Mouse (Mus musculus) CH12.LX (cell line): ENCODE results near the gene Cachd1. TPM values are rescaled to one million over a fixed set of nuclear protein-coding genes. Genes with fewer than 3 reads are reported as not detected.

Experiments
- DNase-seq: peaks from one replicate; pipeline ENCODE4 v3.0.0-alpha.2; 2013; ENCODE audit errors: extremely low read depth
- H3K27ac ChIP-seq: 2 replicates; pipeline ENCODE4 v1.5.1; 2012; ENCODE audit warnings: low read depth, mild to moderate bottlenecking, control low read depth, moderate library complexity; ENCODE audit not compliant: insufficient read depth
- H3K27me3 ChIP-seq: replicated peaks from 2 replicates; pipeline ENCODE3; 2012; ENCODE audit warnings: inconsistent platforms
- H3K36me3 ChIP-seq, 2 experiments: replicated peaks in 1 of 2; 2 replicates each; pipeline versions ENCODE3 to v1.6.1; 2012; ENCODE audit warnings: inconsistent platforms in 1 of 2, low read length in 1 of 2, mild to moderate bottlenecking in 1 of 2, mixed read lengths in 1 of 2, moderate library complexity in 1 of 2; ENCODE audit not compliant: control insufficient read depth in 1 of 2, insufficient read depth in 1 of 2
- H3K4me1 ChIP-seq, 2 experiments: 2 replicates each; pipeline ENCODE4 v1.6.1; 2012; ENCODE audit warnings: inconsistent platforms in 1 of 2, moderate library complexity in 1 of 2; ENCODE audit not compliant: insufficient read depth in 2 of 2, control insufficient read depth in 1 of 2
- H3K4me2 ChIP-seq: 2 replicates; pipeline ENCODE4 v1.6.1; 2012; ENCODE audit warnings: low read depth, mild to moderate bottlenecking, control low read depth; ENCODE audit not compliant: poor library complexity, insufficient read depth, severe bottlenecking
- H3K4me3 ChIP-seq, 3 experiments: fragments of 150-350 bp in 1 of 3; sonication (generic) in 1 of 3; replicated peaks in 1 of 3; 2 replicates each; pipeline versions ENCODE3 to v1.5.1; 2011 to 2012; ENCODE audit warnings: low read depth in 2 of 3, low read length in 2 of 3, mild to moderate bottlenecking in 2 of 3, moderate library complexity in 2 of 3, control low read depth in 1 of 3, improper control_type of control experiment in 1 of 3, inconsistent platforms in 1 of 3, mixed read lengths in 1 of 3; ENCODE audit not compliant: poor library complexity in 1 of 3
- H3K79me2 ChIP-seq: replicated peaks from 2 replicates; pipeline ENCODE4 v1.6.1; 2012; ENCODE audit warnings: mild to moderate bottlenecking, moderate library complexity; ENCODE audit not compliant: control insufficient read depth, poor library complexity, insufficient read depth, severe bottlenecking; ENCODE audit errors: extremely low read depth
- H3K9ac ChIP-seq: 2 replicates; pipeline ENCODE4 v1.6.1; 2012; ENCODE audit warnings: low read depth, mild to moderate bottlenecking, control low read depth, moderate library complexity; ENCODE audit not compliant: insufficient read depth
- H3K9me3 ChIP-seq: replicated peaks from 2 replicates; pipeline ENCODE3; 2012; ENCODE audit warnings: low read length, inconsistent platforms, mixed read lengths
- BHLHE40 ChIP-seq: IDR thresholded peaks from 2 replicates; pipeline ENCODE4 v1.6.1; 2011; ENCODE audit warnings: mild to moderate bottlenecking, low read depth, low read length, improper control_type of control experiment
- CHD2 ChIP-seq: IDR thresholded peaks from 2 replicates; pipeline ENCODE4 v1.6.1; 2011; ENCODE audit warnings: low read length, improper control_type of control experiment
- CTCF ChIP-seq, 2 experiments: IDR thresholded peaks in 1 of 2; conservative IDR thresholded peaks in 1 of 2; 2 replicates each; pipeline ENCODE4 v1.5.1; 2011 to 2012; ENCODE audit warnings: low read depth in 2 of 2, low read length in 2 of 2, improper control_type of control experiment in 1 of 2, inconsistent platforms in 1 of 2, mild to moderate bottlenecking in 1 of 2, moderate library complexity in 1 of 2
- E2F4 ChIP-seq: IDR thresholded peaks from 2 replicates; pipeline ENCODE4 v1.6.1; 2011; ENCODE audit warnings: low read depth, low read length, improper control_type of control experiment; ENCODE audit not compliant: insufficient replicate concordance
- ELF1 ChIP-seq: IDR thresholded peaks from 2 replicates; pipeline ENCODE4 v1.6.1; 2014; ENCODE audit warnings: low read depth, mild to moderate bottlenecking, inconsistent platforms, low read length, improper control_type of control experiment
- JUN ChIP-seq: IDR thresholded peaks from 2 replicates; pipeline ENCODE4 v1.6.1; 2011; ENCODE audit warnings: low read depth, mild to moderate bottlenecking, low read length, improper control_type of control experiment, moderate library complexity; ENCODE audit not compliant: insufficient read depth
- JUND ChIP-seq: conservative IDR thresholded peaks from 2 replicates; pipeline ENCODE4 v1.6.1; 2011; ENCODE audit warnings: low read depth, low read length, improper control_type of control experiment
- MAFK ChIP-seq: IDR thresholded peaks from 2 replicates; pipeline ENCODE4 v1.6.1; 2011; ENCODE audit warnings: low read length, improper control_type of control experiment; ENCODE audit not compliant: insufficient replicate concordance
- MAX ChIP-seq: IDR thresholded peaks from 2 replicates; pipeline ENCODE4 v1.6.1; 2011; ENCODE audit warnings: low read length, improper control_type of control experiment
- MXI1 ChIP-seq: IDR thresholded peaks from 2 replicates; pipeline ENCODE4 v1.6.1; 2011; ENCODE audit warnings: mild to moderate bottlenecking, low read depth, low read length, improper control_type of control experiment
- NRF1 ChIP-seq: IDR thresholded peaks from 2 replicates; pipeline ENCODE4 v1.6.1; 2014; ENCODE audit warnings: low read depth, mild to moderate bottlenecking, inconsistent platforms, low read length, improper control_type of control experiment, moderate library complexity
- PAX5 ChIP-seq: IDR thresholded peaks from 2 replicates; pipeline ENCODE4 v1.6.1; 2012; ENCODE audit warnings: low read length, inconsistent platforms, mixed read lengths
- POLR2A ChIP-seq: IDR thresholded peaks from 2 replicates; pipeline ENCODE4 v1.6.1; 2011; ENCODE audit warnings: low read depth, mild to moderate bottlenecking, improper control_type of control experiment, low read length
- RAD21 ChIP-seq: IDR thresholded peaks from 2 replicates; pipeline ENCODE4 v1.6.1; 2011; ENCODE audit warnings: low read depth, mild to moderate bottlenecking, low read length, improper control_type of control experiment, moderate library complexity
- SIN3A ChIP-seq: IDR thresholded peaks from 2 replicates; pipeline ENCODE4 v1.6.1; 2012; ENCODE audit warnings: low read length, improper control_type of control experiment, inconsistent platforms
- UBTF ChIP-seq: IDR thresholded peaks from 2 replicates; pipeline ENCODE4 v1.6.1; 2012; ENCODE audit warnings: low read depth, mild to moderate bottlenecking, inconsistent platforms, low read length, improper control_type of control experiment, moderate library complexity
- USF1 ChIP-seq: IDR thresholded peaks from 2 replicates; pipeline ENCODE4 v1.6.1; 2014; ENCODE audit warnings: low read depth, mild to moderate bottlenecking, inconsistent platforms, low read length, improper control_type of control experiment
- ZKSCAN1 ChIP-seq: IDR thresholded peaks from 2 replicates; pipeline ENCODE4 v1.6.1; 2012; ENCODE audit warnings: low read depth, inconsistent platforms, low read length, improper control_type of control experiment, borderline replicate concordance
- ZMIZ1 ChIP-seq: IDR thresholded peaks from 2 replicates; pipeline ENCODE4 v1.6.1; 2012; ENCODE audit warnings: low read depth, mild to moderate bottlenecking, inconsistent platforms, low read length, improper control_type of control experiment
- ZNF384 ChIP-seq: IDR thresholded peaks from 2 replicates; pipeline ENCODE4 v1.6.1; 2012; ENCODE audit warnings: low read depth, low read length, improper control_type of control experiment, inconsistent platforms
- dilution Hi-C: fragments of 300-500 bp; cut with MboI; formaldehyde crosslinking; loops from 2 replicates; pipeline ENCODE4 v1.14.3; 2020; ENCODE audit warnings: low sequenced_read_pairs; ENCODE audit not compliant: extremely low pct_unique_long_range_greater_than_20kb, extremely low pct_ligation_motif_present
- in situ Hi-C: fragments of 300-500 bp; cut with MboI; formaldehyde crosslinking; loops from 3 replicates; pipeline ENCODE4 v1.14.3; 2019; ENCODE audit warnings: low sequenced_read_pairs, low pct_ligation_motif_present, low pct_unique_long_range_greater_than_20kb, mixed read lengths
- polyA plus RNA-seq: library from polyadenylated mRNA; unstranded; fragments of >175 nt; gene quantifications from 2 replicates; pipeline ENCODE4 v1.2.1, GENCODE M21; 2012; ENCODE audit warnings: low read depth; ENCODE audit not compliant: insufficient read length
- total RNA-seq, 2 experiments: library from RNA; depleted of rRNA; stranded (reverse); fragments of 300-350 nt in 1 of 2; fragments of >200 nt in 1 of 2; gene quantifications; 2 replicates each; pipeline ENCODE4 v1.2.3; 2012 to 2014

Gene Cachd1
- total and polyA plus RNA-seq, 3 experiments = 0.13 to 0.24 (median 0.20) TPM

- Histone ChIP-seq H3K4me3 (no peak overlapping the region), H3K79me2 (no peaks in the 10 kb centered on the region), H3K9ac (no peak overlapping the region), H3K9me3 (no peaks in the 10 kb centered on the region), H3K27me3 (peaks cover 30% of the 10 kb centered on the region), H3K4me2 (no peak overlapping the region), H3K36me3 (no peaks in the 10 kb centered on the region), H3K4me1 (peaks cover 0 to 5% of the 10 kb centered on the region in 2 experiments; a peak in 2 of 4 replicates), H3K27ac (no peak overlapping the region)
- dilution Hi-C loops = no loop called here
- DNase-seq = no peak
- TF ChIP-seq E2F4 (no peak), ZKSCAN1 (no peak), CHD2 (no peak)
- in situ Hi-C loops = no loop called here
Observed at GRCm38 (mm10) chr4:100917511-100917910, 141.0 kb downstream of the Cachd1 start.

GRCm38 (mm10) chr4:100920413-100920812, 143.9 kb downstream of the Cachd1 start:
- in situ Hi-C loops = no loop called here
- no peak for DNase-seq
- dilution Hi-C loops = no loop called here
- Histone ChIP-seq H3K36me3 (no peaks in the 10 kb centered on the region), H3K9ac (no peak overlapping the region), H3K27me3 (peaks cover 32% of the 10 kb centered on the region), H3K4me2 (no peak overlapping the region)
- TF ChIP-seq ZKSCAN1 = no peak
- TF ChIP-seq, all 38 proteins: peak for 0
- H3K4me1 ChIP-seq = no peaks in the 10 kb centered on the region
- no peaks in the 10 kb centered on the region for H3K79me2 ChIP-seq
- no peaks in the 10 kb centered on the region for H3K9me3 ChIP-seq
- H3K27ac ChIP-seq = no peak overlapping the region
- no peak overlapping the region for H3K4me3 ChIP-seq

- H3K9me3 ChIP-seq = no peaks in the 10 kb centered on the region
- H3K36me3 ChIP-seq = no peaks in the 10 kb centered on the region
- H3K4me2 ChIP-seq = no peak overlapping the region
- dilution Hi-C loops = no loop called here
- H3K4me1 ChIP-seq = no peaks in the 10 kb centered on the region
- no peak for DNase-seq
- in situ Hi-C loops = no loop called here
- H3K79me2 ChIP-seq = no peaks in the 10 kb centered on the region
- no peak overlapping the region for H3K27ac ChIP-seq
- no peak for TF ChIP-seq UBTF
- TF ChIP-seq CHD2 = no peak
- no peak for TF ChIP-seq NRF1
- TF ChIP-seq MAFK = no peak
- TF ChIP-seq ZNF384 = no peak
- TF ChIP-seq BHLHE40 = no peak
- no peak for TF ChIP-seq JUND
- TF ChIP-seq PAX5 = no peak
- TF ChIP-seq ZMIZ1 = no peak
- TF ChIP-seq USF1 = no peak
- no peak for TF ChIP-seq MAX
- TF ChIP-seq ELF1 = no peak
- no peak for TF ChIP-seq SIN3A
- no peak for TF ChIP-seq MXI1
- no peak for TF ChIP-seq CTCF (conservative IDR thresholded peaks at IDR 0.05 in 1 of 2, IDR thresholded peaks at IDR 0.05 in 1 of 2; ENCODE audit: low read depth in 2 of 2, low read length in 2 of 2)
- no peak for TF ChIP-seq JUN
- no peak for TF ChIP-seq POLR2A
- no peak for TF ChIP-seq RAD21
- no peak for TF ChIP-seq ZKSCAN1
- H3K9ac ChIP-seq = no peak overlapping the region
- no peak overlapping the region for H3K4me3 ChIP-seq
- H3K27me3 ChIP-seq = peaks cover 39% of the 10 kb centered on the region
Observed at GRCm38 (mm10) chr4:100922816-100923554, 146.5 kb downstream of the Cachd1 start.
